8 mouse cellular contexts compared by ENCODE assay signal in genomic region chrX:158042255-158043056, GRCm38 (mm10). TPM values are rescaled to one million over a fixed set of nuclear protein-coding genes. Genes with fewer than 3 reads are reported as not detected.
DNase-seq lines count a peak whose midpoint lies in the region; ATAC-seq lines count a peak whose summit lies in the region.

No protein-coding gene starts in this region.

- DNase-seq in layer of hippocampus, postnatal 10 days (ENCODE audit: low spot score in 2 of 2), result peak; percentile 21 to 27
- no peak for DNase-seq in layer of hippocampus, adult 11-12 months (ENCODE audit: low spot score)
- DNase-seq in adrenal gland, postnatal 36 days, result peak; percentile 1 to 2
- peak; percentile 61 for DNase-seq in embryonic facial prominence, embryonic 10.5 days (ENCODE audit: low spot score)
- no peak for DNase-seq in thymus, postnatal 0 days (ENCODE audit: low spot score)

- H3K9me3 ChIP-seq in embryonic facial prominence, embryonic 10.5 days, result peaks cover 9% of the 10 kb centered on the region; the same call in 1 of the 2 replicates
- no peaks in the 10 kb centered on the region for H3K9me3 ChIP-seq in hindbrain, embryonic 15.5 days
- no peaks in the 10 kb centered on the region for H3K9me3 ChIP-seq in lung, embryonic 15.5 days
- no peaks in the 10 kb centered on the region for H3K9me3 ChIP-seq in stomach, embryonic 16.5 days (replicated peaks; ENCODE audit: control insufficient read depth, low read length)

- WGBS in embryonic facial prominence, embryonic 10.5 days, result 22% methylated on average over 62 of the region's 62 CpGs
- WGBS in hindbrain, embryonic 15.5 days, result 27% methylated on average over 55 of the region's 62 CpGs
- 25% methylated on average over 57 of the region's 62 CpGs for WGBS in lung, embryonic 15.5 days
- 19% methylated on average over 40 of the region's 62 CpGs for WGBS in stomach, embryonic 16.5 days

- peak overlapping the region; percentile 71 for H3K9ac ChIP-seq in hindbrain, embryonic 15.5 days
- H3K9ac ChIP-seq in lung, embryonic 15.5 days, result peak overlapping the region; percentile 52
- H3K9ac ChIP-seq in stomach, embryonic 16.5 days (ENCODE audit: low read length), result peak overlapping the region; percentile 65

- H3K4me1 ChIP-seq in embryonic facial prominence, embryonic 10.5 days, result no peaks in the 10 kb centered on the region
- H3K4me1 ChIP-seq in hindbrain, embryonic 15.5 days (replicated peaks), result no peaks in the 10 kb centered on the region
- H3K4me1 ChIP-seq in lung, embryonic 15.5 days, result no peaks in the 10 kb centered on the region
- no peaks in the 10 kb centered on the region for H3K4me1 ChIP-seq in stomach, embryonic 16.5 days (ENCODE audit: control insufficient read depth, insufficient read depth, low read length)

- peak overlapping the region; percentile 91 for H3K27ac ChIP-seq in embryonic facial prominence, embryonic 10.5 days (replicated peaks)
- H3K27ac ChIP-seq in hindbrain, embryonic 15.5 days (replicated peaks), result peak overlapping the region; percentile 83
- peak overlapping the region; percentile 44 for H3K27ac ChIP-seq in lung, embryonic 15.5 days
- H3K27ac ChIP-seq in stomach, embryonic 16.5 days (ENCODE audit: low read length), result no peak overlapping the region

- no peaks in the 10 kb centered on the region for H3K36me3 ChIP-seq in embryonic facial prominence, embryonic 10.5 days (replicated peaks)
- H3K36me3 ChIP-seq in hindbrain, embryonic 15.5 days, result no peaks in the 10 kb centered on the region
- no peaks in the 10 kb centered on the region for H3K36me3 ChIP-seq in lung, embryonic 15.5 days
- no peaks in the 10 kb centered on the region for H3K36me3 ChIP-seq in stomach, embryonic 16.5 days (ENCODE audit: control insufficient read depth, insufficient read depth, low read length)

- peak overlapping the region; percentile 63 for H3K4me2 ChIP-seq in hindbrain, embryonic 15.5 days
- peak overlapping the region; percentile 75 for H3K4me2 ChIP-seq in lung, embryonic 15.5 days
- H3K4me2 ChIP-seq in stomach, embryonic 16.5 days (ENCODE audit: low read depth, low read length), result peak overlapping the region; percentile 70

- H3K4me3 ChIP-seq in embryonic facial prominence, embryonic 10.5 days, result peak overlapping the region; percentile 70
- peak overlapping the region; percentile 67 for H3K4me3 ChIP-seq in hindbrain, embryonic 15.5 days
- peak overlapping the region; percentile 57 for H3K4me3 ChIP-seq in lung, embryonic 15.5 days
- peak overlapping the region; percentile 55 for H3K4me3 ChIP-seq in stomach, embryonic 16.5 days (replicated peaks; ENCODE audit: low read length)

- H3K27me3 ChIP-seq in embryonic facial prominence, embryonic 10.5 days (replicated peaks; ENCODE audit: low read depth, poor library complexity, severe bottlenecking), result peaks cover 32% of the 10 kb centered on the region
- H3K27me3 ChIP-seq in hindbrain, embryonic 15.5 days, result no peaks in the 10 kb centered on the region
- no peaks in the 10 kb centered on the region; the same call in 1 of the 2 replicates for H3K27me3 ChIP-seq in lung, embryonic 15.5 days
- H3K27me3 ChIP-seq in stomach, embryonic 16.5 days (ENCODE audit: control insufficient read depth, insufficient read depth, low read length), result no peaks in the 10 kb centered on the region; the same call in 1 of the 2 replicates

- peak; percentile 65 for ATAC-seq in hindbrain, embryonic 15.5 days (ENCODE audit: low FRiP score, low read depth)
- ATAC-seq in lung, embryonic 15.5 days (ENCODE audit: borderline replicate concordance, extremely low read depth, low FRiP score, low TSS enrichment), result peak; percentile 44
- peak; percentile 40; the same call in 1 of the 2 replicates for ATAC-seq in stomach, embryonic 16.5 days (ENCODE audit: insufficient read depth, low FRiP score)

RNA-seq across cellular contexts. Expression of gene Cnksr2, which starts 0.6 kb away (rescaled TPM):
- 100 to 1,000 TPM; 117 to 142 TPM for total RNA-seq in layer of hippocampus, postnatal 10 days (2021)
- 1 to 10 TPM; 3.8 to 4.2 TPM for total RNA-seq in adrenal gland, postnatal 36 days (2021)
- 6.3 and 6.7 TPM in 2 replicates for polyA plus RNA-seq in embryonic facial prominence, embryonic 10.5 days (2016; fragmentation: Nextera tagmentation; extraction: Ambion mirVana)
- 8.9 and 9.6 TPM in 2 replicates for polyA plus RNA-seq in hindbrain, embryonic 15.5 days (2015; fragmentation: Nextera tagmentation; extraction: Ambion mirVana)
- 2.5 and 2.6 TPM in 2 replicates for polyA plus RNA-seq in lung, embryonic 15.5 days (2015; fragmentation: Nextera tagmentation; extraction: Ambion mirVana)
- polyA plus RNA-seq in stomach, embryonic 16.5 days (2015; fragmentation: Nextera tagmentation; extraction: Ambion mirVana), result 0.56 TPM in 2 replicates
- polyA plus RNA-seq in thymus, postnatal 0 days (2015; fragmentation: Nextera tagmentation; extraction: Ambion mirVana), result 0.06 and 0.08 TPM in 2 replicates

Comparison
In these comparisons a context has a peak if more than half of its experiments do, and no peak if none do; other contexts are left out.
1. DNase-seq: peak in layer of hippocampus, postnatal 10 days (2 of 2), adrenal gland, postnatal 36 days (2 of 2) and embryonic facial prominence, embryonic 10.5 days (single experiment); none in layer of hippocampus, adult 11-12 months (single experiment) and thymus, postnatal 0 days (single experiment).
2. Peak in every context shown above with its lines, with median percentiles within 50 percentile points of each other: H3K4me3 ChIP-seq, ATAC-seq, H3K4me2 ChIP-seq and H3K9ac ChIP-seq.